Mouse (Mus musculus) A20 (cell line): ENCODE data around the gene Pdpk1.

Experiments
- DNase-seq: peaks from one replicate; pipeline ENCODE4 v3.0.0-alpha.2; 2011; ENCODE audit warnings: low read depth, low spot score

The Pdpk1 gene

GRCm38 (mm10) chr17:24037844-24038243 is 112.9 kb downstream of the Pdpk1 start, which contains the start of gene Prss27:
Prss27 (plus strand) TSS chr17:24038144.
- no peak for DNase-seq

GRCm38 (mm10) chr17:24037360-24037759 is 113.4 kb downstream of the Pdpk1 start:
- DNase-seq: no peak

DNA sequence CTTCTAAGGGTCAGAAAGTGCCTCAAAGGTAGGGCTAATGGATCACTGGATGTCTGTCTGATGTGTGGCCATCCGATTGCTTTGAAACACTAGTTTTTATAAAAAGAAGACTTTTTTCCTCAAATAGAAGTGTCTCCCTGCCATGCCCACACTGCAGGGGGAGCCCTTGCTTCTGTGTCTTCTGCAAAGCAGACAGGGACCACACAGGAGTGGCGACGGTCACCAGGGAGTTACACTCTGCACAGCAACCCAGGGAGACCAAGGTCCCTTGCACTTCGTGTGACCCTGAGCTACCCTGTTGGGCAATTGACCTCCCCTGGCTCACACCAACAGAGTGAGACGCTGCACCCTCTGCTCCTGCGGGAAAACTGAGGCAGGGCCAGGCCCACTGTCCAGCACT is 113.8 kb downstream of the Pdpk1 start:
- no peak for DNase-seq

GRCm38 (mm10) chr17:24035087-24035486 is 115.6 kb downstream of the Pdpk1 start:
- DNase-seq: no peak

DNA sequence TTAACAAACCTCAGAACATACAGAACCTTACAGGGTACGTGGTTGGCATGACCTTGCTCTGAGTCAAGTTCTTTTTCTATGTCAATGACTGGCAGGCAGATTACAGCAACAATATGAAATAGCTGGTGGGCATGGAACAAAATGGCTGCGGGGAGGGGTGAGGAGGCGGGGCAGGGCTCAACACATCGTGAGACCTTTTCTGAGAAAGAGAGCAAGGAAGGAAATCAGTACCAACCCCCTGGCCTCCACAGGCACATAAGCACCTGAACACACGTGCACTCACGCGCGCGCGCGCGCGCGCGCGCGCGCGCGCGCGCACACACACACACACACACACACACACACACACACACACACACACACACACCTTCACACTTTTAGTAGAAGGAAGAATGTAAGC is 120.2 kb downstream of the Pdpk1 start:
- no peak for DNase-seq

GRCm38 (mm10) chr17:24029477-24029876 is 121.2 kb downstream of the Pdpk1 start:
- DNase-seq: no peak
